28 mouse cellular contexts compared by ENCODE assay signal in the genomic region with DNA sequence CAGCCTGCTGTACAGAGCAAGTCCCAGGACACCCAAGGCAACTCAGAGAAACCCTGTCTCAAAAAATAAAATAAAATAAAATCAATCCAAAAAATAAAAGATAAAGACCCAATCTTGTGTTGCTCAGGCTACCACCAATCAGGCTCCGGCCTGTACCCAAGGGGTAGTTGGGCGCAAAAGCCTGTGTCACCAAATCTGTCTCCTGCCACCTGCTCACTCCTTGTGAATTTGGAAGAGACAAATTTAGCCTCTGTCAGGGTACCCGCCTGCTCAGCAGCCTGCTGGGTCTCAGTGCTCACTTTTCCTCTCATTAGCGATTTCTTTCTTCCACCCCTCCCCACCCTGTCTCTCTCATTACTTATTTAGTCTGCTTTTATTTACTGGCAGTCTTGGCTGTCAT.
"Had no signal": no experiment of that assay in that cellular context is flagged by ENCODE, and none has a peak within 500 bp of the region (broad histone marks: within the 10 kb centered on the region; RNA-seq: fewer than 3 reads in every experiment).

No protein-coding gene starts in this region.

- H3K9me3 ChIP-seq: heart, embryonic 15.5 days; intestine, embryonic 15.5 days; limb, embryonic 10.5 days; liver, embryonic 13.5 days had no signal

- ATAC-seq: hindbrain, embryonic 16.5 days; inflammation-experienced regulatory T-cells, adult 6 months; intestine, embryonic 15.5 days; intestine, postnatal 0 days had no signal

- H3K4me2 ChIP-seq: heart, embryonic 11.5 days; heart, embryonic 13.5 days; heart, embryonic 15.5 days; hindbrain, embryonic 12.5 days; hindbrain, embryonic 14.5 days; intestine, embryonic 15.5 days; limb, embryonic 12.5 days; liver, embryonic 11.5 days; liver, embryonic 13.5 days; liver, embryonic 15.5 days had no signal

- H3K27ac ChIP-seq: gastrocnemius, adult 2 months; heart, adult 2 months; heart, embryonic 13.5 days; heart, embryonic 15.5 days; hindbrain, embryonic 10.5 days; hindbrain, embryonic 12.5 days; hindbrain, embryonic 14.5 days; intestine, embryonic 15.5 days; layer of hippocampus, adult 2 months; left cerebral cortex, adult 2 months; limb, embryonic 10.5 days; limb, embryonic 12.5 days; liver, embryonic 13.5 days; liver, embryonic 15.5 days had no signal

- H3K36me3 ChIP-seq: heart, embryonic 13.5 days; heart, embryonic 15.5 days; hindbrain, embryonic 10.5 days; hindbrain, embryonic 12.5 days; intestine, embryonic 15.5 days; limb, embryonic 10.5 days; limb, embryonic 12.5 days; liver, embryonic 13.5 days; liver, embryonic 15.5 days had no signal

- H3K4me1 ChIP-seq: heart, embryonic 13.5 days; heart, embryonic 15.5 days; hindbrain, embryonic 10.5 days; hindbrain, embryonic 12.5 days; intestine, embryonic 15.5 days; limb, embryonic 10.5 days; limb, embryonic 12.5 days; liver, embryonic 13.5 days; liver, embryonic 15.5 days had no signal

- H3K9ac ChIP-seq: heart, embryonic 13.5 days; heart, embryonic 15.5 days; hindbrain, embryonic 12.5 days; hindbrain, embryonic 14.5 days; intestine, embryonic 15.5 days; limb, embryonic 12.5 days; liver, embryonic 13.5 days; liver, embryonic 15.5 days had no signal

- H3K4me3 ChIP-seq: gastrocnemius, adult 2 months; heart, adult 2 months; heart, embryonic 13.5 days; heart, embryonic 15.5 days; hindbrain, embryonic 10.5 days; hindbrain, embryonic 12.5 days; intestine, embryonic 15.5 days; layer of hippocampus, adult 2 months; left cerebral cortex, adult 2 months; limb, embryonic 10.5 days; limb, embryonic 12.5 days; liver, embryonic 13.5 days; liver, embryonic 15.5 days had no signal

- H3K27me3 ChIP-seq: heart, embryonic 13.5 days; heart, embryonic 15.5 days; hindbrain, embryonic 12.5 days; intestine, embryonic 15.5 days; limb, embryonic 12.5 days; liver, embryonic 13.5 days; liver, embryonic 15.5 days had no signal

- DNase-seq: gastrocnemius, adult 2 months; gastrocnemius, postnatal 10 days; gastrocnemius, postnatal 25 days; heart, adult 2 months; heart, postnatal 4 days; kidney, adult 18-20 months; kidney, adult 8-10 months; kidney, postnatal 10 days; kidney, postnatal 25 days; kidney, postnatal 4 days; liver; liver, embryonic 13.5 days had no signal
